Mouse (Mus musculus) adrenal gland, postnatal 0 days (tissue): ENCODE results near the gene Tmem212. TPM values are rescaled to one million over a fixed set of nuclear protein-coding genes. Genes with fewer than 3 reads are reported as not detected.

Experiments
- polyA plus RNA-seq: library from polyadenylated mRNA; unstranded; fragments of >200 nt; fragmentation: Nextera tagmentation; extraction: Ambion mirVana; gene quantifications from 2 replicates; pipeline ENCODE4 v1.2.1, GENCODE M21; 2015

Tmem212 gene
- not detected in 2 replicates for polyA plus RNA-seq

DNA sequence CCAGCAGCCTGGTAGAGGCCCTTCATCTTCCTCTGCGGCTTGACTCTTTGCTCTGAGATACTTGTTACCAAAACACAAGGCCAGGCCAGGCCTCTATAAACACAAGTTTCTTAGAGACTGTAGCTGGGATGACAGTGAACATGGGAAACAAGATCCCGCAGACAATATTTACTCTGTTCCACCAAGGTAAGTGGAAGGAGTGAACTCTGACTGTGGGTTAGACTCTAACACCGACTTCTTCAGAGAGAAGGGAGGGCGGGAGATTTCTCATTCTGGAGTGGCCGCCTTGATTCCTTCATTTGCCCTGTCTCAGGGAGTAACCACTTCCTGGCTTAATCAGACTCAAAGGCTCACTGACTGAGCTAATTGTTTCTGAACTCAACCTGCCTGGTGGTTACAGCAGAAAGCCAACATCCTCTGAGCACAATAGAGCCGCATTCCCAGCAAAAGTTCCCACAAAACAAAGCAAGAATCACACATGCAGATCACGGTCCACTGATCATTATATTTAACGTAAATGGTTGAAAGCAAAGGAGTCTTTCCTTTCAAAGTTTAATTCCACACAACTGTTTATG is at the start of gene Tmem212:
Tmem212 (minus strand) TSS at position 51 of the 575 bp plus-strand sequence.

DNA sequence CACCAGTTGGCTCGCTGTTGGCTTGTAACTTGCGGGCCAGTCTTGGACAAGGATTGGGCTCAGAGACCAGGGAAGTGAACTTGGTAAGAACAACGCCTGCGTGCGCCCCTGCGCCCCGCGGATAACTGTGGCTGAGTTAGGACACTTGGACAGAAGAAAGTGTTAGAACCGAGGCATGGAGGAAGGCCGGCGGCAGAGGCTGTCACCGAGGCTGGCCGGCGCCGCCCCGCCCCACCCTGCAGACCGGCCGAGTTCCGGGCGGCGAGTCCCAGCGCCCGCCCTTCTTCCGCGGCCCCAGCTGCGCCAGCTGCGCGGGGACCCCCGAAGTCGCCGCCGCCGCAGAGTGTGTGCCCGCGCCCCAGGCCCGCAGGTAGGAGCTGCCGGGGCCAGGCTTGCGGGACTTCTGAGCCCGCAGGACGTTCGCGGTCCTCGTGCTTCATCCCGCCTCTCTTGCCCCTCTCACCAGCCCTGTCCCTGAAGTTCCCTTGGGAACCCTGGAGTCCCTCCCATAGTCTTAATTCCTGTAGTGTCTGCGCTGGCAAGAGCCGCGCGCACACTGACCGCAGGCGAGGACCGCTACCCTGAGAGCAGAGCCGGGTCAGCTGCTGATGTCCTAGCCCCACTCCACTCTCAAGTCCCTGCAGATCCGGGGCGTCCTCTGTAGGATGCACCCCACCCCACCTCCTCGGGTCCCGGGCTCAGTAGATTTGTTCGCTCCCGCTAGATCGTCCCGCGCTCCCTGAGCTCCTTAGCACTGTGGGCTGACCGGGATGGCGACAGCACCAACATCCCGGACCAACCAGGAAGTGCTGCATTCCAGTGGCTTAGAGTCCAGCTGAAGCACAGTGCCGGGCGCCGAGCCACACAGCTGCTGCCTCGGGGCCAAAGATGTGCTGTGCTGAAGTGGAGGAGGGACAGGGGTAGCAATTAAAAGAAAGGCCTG is 42.5 kb upstream of the Tmem212 start, which contains the start of gene Pld1:
Pld1 (plus strand) TSS at position 315 of the 943 bp plus-strand sequence.

Other genes starting within 250 kb of the Tmem212 start
- gene Fndc3b, start 185.1 kb downstream of the Tmem212 start, polyA plus RNA-seq, result 16.1 and 24.0 TPM in 2 replicates
- 3.2 and 4.1 TPM in 2 replicates for gene Pld1, start 42.3 kb upstream of the Tmem212 start, polyA plus RNA-seq